Mouse (Mus musculus): ENCODE results near the gene Hdac9. TPM values are rescaled to one million over a fixed set of nuclear protein-coding genes. Genes with fewer than 3 reads are reported as not detected.

The Hdac9 gene
- 10.8 and 10.9 TPM in 2 replicates for polyA plus RNA-seq (2014; fragmentation: Nextera tagmentation; extraction: Ambion mirVana)

- no peaks in the 10 kb centered on the region for H3K9me3 ChIP-seq (ENCODE audit: control insufficient read depth, low read length)
- no peak within 1 kb of the TSS for H3K27ac ChIP-seq (ENCODE audit: low read depth, low read length)
- no peaks in the 10 kb centered on the region for H3K27me3 ChIP-seq (ENCODE audit: control insufficient read depth, insufficient read depth, low read length)
- DNase-seq (ENCODE audit: low spot score) = no peak
- H3K4me2 ChIP-seq (ENCODE audit: low read depth) = no peak within 1 kb of the TSS
- no peak within 1 kb of the TSS for H3K4me3 ChIP-seq (ENCODE audit: low read depth, low read length)
- H3K9ac ChIP-seq (ENCODE audit: low read length) = no peak within 1 kb of the TSS
- H3K36me3 ChIP-seq (ENCODE audit: control insufficient read depth, insufficient read depth, low read length) = no peaks in the 10 kb centered on the region
- WGBS = 43% methylated on average over 1 of the region's 1 CpGs
- H3K4me1 ChIP-seq (ENCODE audit: control insufficient read depth, insufficient read depth, low read length) = no peaks in the 10 kb centered on the region
- no peak for ATAC-seq (ENCODE audit: insufficient read depth, low FRiP score, low TSS enrichment)
Measured at GRCm38 (mm10) chr12:34916995-34917394, at the start of gene Hdac9. Hdac9 (minus strand) TSS chr12:34917095.

- Histone ChIP-seq H3K27me3 (ENCODE audit: control insufficient read depth, insufficient read depth, low read length) (no peaks in the 10 kb centered on the region), H3K9me3 (ENCODE audit: control insufficient read depth, low read length) (no peaks in the 10 kb centered on the region), H3K4me3 (ENCODE audit: low read depth, low read length) (no peak overlapping the region), H3K4me2 (ENCODE audit: low read depth) (no peak overlapping the region), H3K4me1 (ENCODE audit: control insufficient read depth, insufficient read depth, low read length) (no peaks in the 10 kb centered on the region), H3K27ac (ENCODE audit: low read depth, low read length) (no peak overlapping the region), H3K9ac (ENCODE audit: low read length) (no peak overlapping the region), H3K36me3 (ENCODE audit: control insufficient read depth, insufficient read depth, low read length) (no peaks in the 10 kb centered on the region)
- DNase-seq (ENCODE audit: low spot score) (no peak), ATAC-seq (ENCODE audit: insufficient read depth, low FRiP score, low TSS enrichment) (no peak)
- WGBS = 87% methylated on average over 6 of the region's 6 CpGs
Measured at GRCm38 (mm10) chr12:34949066-34949706, 32.3 kb upstream of the Hdac9 start.

GRCm38 (mm10) chr12:34937918-34938317 lies 21.0 kb upstream of the Hdac9 start:
- H3K4me3 ChIP-seq (ENCODE audit: low read depth, low read length) = no peak overlapping the region
- H3K9me3 ChIP-seq (ENCODE audit: control insufficient read depth, low read length) = no peaks in the 10 kb centered on the region; the same call in 1 of the 2 replicates
- no peaks in the 10 kb centered on the region for H3K4me1 ChIP-seq (ENCODE audit: control insufficient read depth, insufficient read depth, low read length)
- H3K4me2 ChIP-seq (ENCODE audit: low read depth) = no peak overlapping the region
- H3K27me3 ChIP-seq (ENCODE audit: control insufficient read depth, insufficient read depth, low read length) = no peaks in the 10 kb centered on the region
- WGBS = 96% methylated on average over 1 of the region's 1 CpGs
- H3K27ac ChIP-seq (ENCODE audit: low read depth, low read length) = no peak overlapping the region
- ATAC-seq (ENCODE audit: insufficient read depth, low FRiP score, low TSS enrichment) = no peak
- DNase-seq (ENCODE audit: low spot score) = no peak
- H3K36me3 ChIP-seq (ENCODE audit: control insufficient read depth, insufficient read depth, low read length) = no peaks in the 10 kb centered on the region
- H3K9ac ChIP-seq (ENCODE audit: low read length) = no peak overlapping the region

- no peak for ATAC-seq (ENCODE audit: insufficient read depth, low FRiP score, low TSS enrichment)
- no peaks in the 10 kb centered on the region for H3K9me3 ChIP-seq (ENCODE audit: control insufficient read depth, low read length)
- no peaks in the 10 kb centered on the region for H3K36me3 ChIP-seq (ENCODE audit: control insufficient read depth, insufficient read depth, low read length)
- no peaks in the 10 kb centered on the region for H3K4me1 ChIP-seq (ENCODE audit: control insufficient read depth, insufficient read depth, low read length)
- peaks cover 12% of the 10 kb centered on the region for H3K27me3 ChIP-seq (ENCODE audit: control insufficient read depth, insufficient read depth, low read length)
- no peak overlapping the region for H3K27ac ChIP-seq (ENCODE audit: low read depth, low read length)
- H3K4me2 ChIP-seq (ENCODE audit: low read depth) = no peak overlapping the region
- no peak for DNase-seq (ENCODE audit: low spot score)
- no peak overlapping the region for H3K9ac ChIP-seq (ENCODE audit: low read length)
- H3K4me3 ChIP-seq (ENCODE audit: low read depth, low read length) = no peak overlapping the region
- WGBS = 66% methylated on average over 2 of the region's 2 CpGs
Measured at GRCm38 (mm10) chr12:34908008-34908407, 8.9 kb downstream of the Hdac9 start.

DNA sequence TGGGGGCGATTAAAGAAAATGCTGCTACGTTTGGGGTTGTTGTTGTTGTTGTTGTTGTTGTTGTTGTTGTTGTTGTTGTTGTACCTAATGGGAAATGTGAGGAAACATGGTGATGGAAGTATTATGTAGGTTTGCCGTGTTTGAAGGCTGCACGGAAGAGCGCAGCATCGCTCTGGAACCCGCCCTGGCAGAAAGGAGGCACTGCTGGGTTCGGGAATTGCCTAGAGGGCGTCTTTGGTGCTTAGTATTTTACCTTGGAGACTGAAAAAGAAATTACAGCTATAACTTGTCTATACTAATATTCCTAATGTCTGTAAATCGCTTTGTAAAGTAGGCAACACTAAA lies 9.4 kb downstream of the Hdac9 start:
- H3K36me3 ChIP-seq (ENCODE audit: control insufficient read depth, insufficient read depth, low read length) = no peaks in the 10 kb centered on the region
- no peaks in the 10 kb centered on the region for H3K9me3 ChIP-seq (ENCODE audit: control insufficient read depth, low read length)
- peak; percentile 20; the same call in 1 of the 2 replicates for ATAC-seq (ENCODE audit: insufficient read depth, low FRiP score, low TSS enrichment)
- no peak overlapping the region for H3K27ac ChIP-seq (ENCODE audit: low read depth, low read length)
- H3K9ac ChIP-seq (ENCODE audit: low read length) = peak overlapping the region; percentile 53; the same call in 1 of the 2 replicates
- peak overlapping the region; percentile 67 for H3K4me2 ChIP-seq (ENCODE audit: low read depth)
- DNase-seq (ENCODE audit: low spot score) = peak; percentile 40
- H3K4me3 ChIP-seq (ENCODE audit: low read depth, low read length) = peak overlapping the region; percentile 71
- WGBS = under 1% methylated on average over 10 of the region's 10 CpGs
- peaks cover 12% of the 10 kb centered on the region for H3K27me3 ChIP-seq (ENCODE audit: control insufficient read depth, insufficient read depth, low read length)
- H3K4me1 ChIP-seq (ENCODE audit: control insufficient read depth, insufficient read depth, low read length) = no peaks in the 10 kb centered on the region

DNA sequence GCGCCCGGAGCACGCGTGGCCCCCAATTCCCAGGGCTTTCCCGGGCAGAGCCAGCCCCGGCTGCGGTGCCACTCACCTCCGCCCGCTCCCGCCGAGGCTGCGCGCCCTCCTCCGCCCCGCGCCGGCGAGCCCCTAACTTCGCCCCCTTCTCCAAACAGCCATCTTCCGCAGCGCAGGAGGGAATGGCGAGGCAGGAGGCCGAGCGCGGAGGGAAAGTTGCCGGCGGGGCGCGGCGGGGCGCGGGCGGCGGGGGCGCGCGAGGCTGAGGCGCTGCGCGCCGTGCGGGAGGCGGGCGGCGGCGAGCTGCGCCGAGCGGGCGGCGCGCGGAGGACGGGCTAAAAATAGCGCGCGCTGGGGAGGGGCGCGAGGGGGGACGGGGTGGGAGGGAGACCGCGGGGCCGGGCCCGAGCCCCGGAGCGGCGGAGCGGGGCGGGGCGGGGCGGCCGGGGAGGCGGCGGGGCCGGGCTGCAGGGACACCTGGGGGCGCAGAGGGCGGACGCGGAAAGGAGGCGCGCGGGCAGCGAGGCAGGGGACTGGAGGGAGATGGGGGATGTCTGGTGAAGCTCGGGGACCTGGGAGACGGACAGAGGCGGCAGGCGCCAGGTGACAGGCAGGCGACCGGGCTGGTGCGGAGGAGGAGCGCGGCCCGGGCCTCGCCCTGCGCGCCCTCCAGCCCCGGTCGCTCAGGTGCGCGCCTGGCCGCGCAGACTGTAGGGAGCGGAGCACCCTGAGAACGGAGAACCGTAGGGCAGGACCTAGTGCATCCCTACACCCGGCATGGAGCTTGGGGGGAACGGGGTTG lies 10.0 kb downstream of the Hdac9 start:
- no peaks in the 10 kb centered on the region for H3K9me3 ChIP-seq (ENCODE audit: control insufficient read depth, low read length)
- WGBS = under 1% methylated on average over 70 of the region's 107 CpGs
- peak overlapping the region; percentile 67 for H3K4me2 ChIP-seq (ENCODE audit: low read depth)
- H3K27me3 ChIP-seq (ENCODE audit: control insufficient read depth, insufficient read depth, low read length) = peaks cover 12% of the 10 kb centered on the region
- no peak overlapping the region for H3K27ac ChIP-seq (ENCODE audit: low read depth, low read length)
- H3K4me3 ChIP-seq (ENCODE audit: low read depth, low read length) = peak overlapping the region; percentile 71
- peak overlapping the region; percentile 53 for H3K9ac ChIP-seq (ENCODE audit: low read length)
- DNase-seq (ENCODE audit: low spot score) = peak; percentile 49
- peak; percentile 80 for ATAC-seq (ENCODE audit: insufficient read depth, low FRiP score, low TSS enrichment)
- no peaks in the 10 kb centered on the region for H3K36me3 ChIP-seq (ENCODE audit: control insufficient read depth, insufficient read depth, low read length)
- no peaks in the 10 kb centered on the region for H3K4me1 ChIP-seq (ENCODE audit: control insufficient read depth, insufficient read depth, low read length)

DNA sequence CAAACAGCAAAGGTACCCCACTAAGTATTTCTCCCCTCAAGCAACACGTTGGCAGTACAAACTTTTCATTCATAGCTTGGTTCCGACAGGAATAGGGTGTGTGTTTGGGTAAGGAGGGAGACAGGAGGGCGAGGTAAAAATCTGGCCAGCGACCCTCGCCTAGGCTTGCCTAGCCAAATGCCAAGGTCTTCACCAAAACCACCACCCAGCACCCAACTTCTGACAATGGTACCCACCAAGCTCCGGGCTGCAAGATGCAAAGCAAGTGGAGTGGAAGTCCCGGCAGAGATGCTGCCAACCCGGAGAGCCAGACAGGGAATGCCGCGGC lies 10.6 kb downstream of the Hdac9 start:
- H3K27ac ChIP-seq (ENCODE audit: low read depth, low read length) = no peak overlapping the region
- H3K4me3 ChIP-seq (ENCODE audit: low read depth, low read length) = peak overlapping the region; percentile 71
- H3K36me3 ChIP-seq (ENCODE audit: control insufficient read depth, insufficient read depth, low read length) = no peaks in the 10 kb centered on the region
- peak overlapping the region; percentile 53 for H3K9ac ChIP-seq (ENCODE audit: low read length)
- peaks cover 12% of the 10 kb centered on the region for H3K27me3 ChIP-seq (ENCODE audit: control insufficient read depth, insufficient read depth, low read length)
- no peak for DNase-seq (ENCODE audit: low spot score)
- H3K9me3 ChIP-seq (ENCODE audit: control insufficient read depth, low read length) = no peaks in the 10 kb centered on the region
- peak overlapping the region; percentile 67 for H3K4me2 ChIP-seq (ENCODE audit: low read depth)
- WGBS = under 1% methylated on average over 10 of the region's 10 CpGs
- no peaks in the 10 kb centered on the region for H3K4me1 ChIP-seq (ENCODE audit: control insufficient read depth, insufficient read depth, low read length)
- ATAC-seq (ENCODE audit: insufficient read depth, low FRiP score, low TSS enrichment) = 0 out of 2 replicates have a peak, but pooled peaks have one; percentile 4

- H3K27me3 ChIP-seq (ENCODE audit: control insufficient read depth, insufficient read depth, low read length) = no peaks in the 10 kb centered on the region
- no peaks in the 10 kb centered on the region for H3K36me3 ChIP-seq (ENCODE audit: control insufficient read depth, insufficient read depth, low read length)
- 77% methylated on average over 8 of the region's 8 CpGs for WGBS
- no peak overlapping the region for H3K27ac ChIP-seq (ENCODE audit: low read depth, low read length)
- no peak overlapping the region for H3K9ac ChIP-seq (ENCODE audit: low read length)
- no peak for ATAC-seq (ENCODE audit: insufficient read depth, low FRiP score, low TSS enrichment)
- no peaks in the 10 kb centered on the region for H3K9me3 ChIP-seq (ENCODE audit: control insufficient read depth, low read length)
- H3K4me1 ChIP-seq (ENCODE audit: control insufficient read depth, insufficient read depth, low read length) = no peaks in the 10 kb centered on the region
- H3K4me3 ChIP-seq (ENCODE audit: low read depth, low read length) = no peak overlapping the region
- no peak for DNase-seq (ENCODE audit: low spot score)
- no peak overlapping the region for H3K4me2 ChIP-seq (ENCODE audit: low read depth)
Measured at GRCm38 (mm10) chr12:34900241-34900640, 16.7 kb downstream of the Hdac9 start.

DNA sequence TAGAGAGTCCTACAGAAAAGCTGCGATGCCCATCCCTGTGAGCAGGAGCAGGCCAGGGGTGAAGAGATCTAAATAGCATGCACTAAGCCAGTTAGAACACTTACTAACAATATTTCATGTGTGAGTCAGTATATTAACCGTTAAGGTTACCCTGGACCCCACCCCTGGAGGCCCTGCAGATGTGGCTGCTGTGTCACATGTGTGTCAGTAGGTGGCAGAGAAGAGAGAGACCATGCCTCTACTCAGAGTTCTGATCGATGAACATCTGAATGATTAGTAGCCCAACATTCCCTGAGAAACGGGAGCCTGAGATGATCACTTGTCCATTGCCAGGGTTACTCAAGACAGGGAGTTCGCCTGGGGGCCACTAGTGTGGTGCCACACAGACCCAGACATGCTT lies 22.0 kb downstream of the Hdac9 start:
- Histone ChIP-seq H3K4me2 (ENCODE audit: low read depth) (no peak overlapping the region), H3K4me1 (ENCODE audit: control insufficient read depth, insufficient read depth, low read length) (no peaks in the 10 kb centered on the region), H3K36me3 (ENCODE audit: control insufficient read depth, insufficient read depth, low read length) (no peaks in the 10 kb centered on the region), H3K27me3 (ENCODE audit: control insufficient read depth, insufficient read depth, low read length) (no peaks in the 10 kb centered on the region), H3K9ac (ENCODE audit: low read length) (no peak overlapping the region), H3K27ac (ENCODE audit: low read depth, low read length) (no peak overlapping the region), H3K4me3 (ENCODE audit: low read depth, low read length) (no peak overlapping the region), H3K9me3 (ENCODE audit: control insufficient read depth, low read length) (no peaks in the 10 kb centered on the region)
- DNase-seq (ENCODE audit: low spot score) = no peak
- ATAC-seq (ENCODE audit: insufficient read depth, low FRiP score, low TSS enrichment) = no peak
- 78% methylated on average over 5 of the region's 5 CpGs for WGBS

Measured in neural tube, embryonic 11.5 days (tissue).